Mouse (Mus musculus): Measurements from ENCODE around the gene Ttc21a.
"Not testable (repeated sequence)": the region's sequence is repeated elsewhere in the genome, so short reads cannot be mapped to it uniquely, and the experiment has no call there.

The Ttc21a gene

GRCm38 (mm10) chr9:119999636-120000035, 62.2 kb downstream of the Ttc21a start:
- DNase-seq = no peak

GRCm38 (mm10) chr9:120000761-120001160, 63.4 kb downstream of the Ttc21a start:
- DNase-seq = no peak

GRCm38 (mm10) chr9:120001945-120002725, 64.7 kb downstream of the Ttc21a start:
- DNase-seq = peak; percentile 80 to 85

- DNase-seq = no peak
These were observed 65.5 kb downstream of the Ttc21a start for GRCm38 (mm10) chr9:120002893-120003292.

- DNase-seq = no peak
These were observed 68.5 kb downstream of the Ttc21a start for GRCm38 (mm10) chr9:120005936-120006335.

- DNase-seq = no peak
These were observed 70.4 kb downstream of the Ttc21a start for GRCm38 (mm10) chr9:120007833-120008232.

- DNase-seq = no peak
These were observed 71.9 kb downstream of the Ttc21a start for GRCm38 (mm10) chr9:120009226-120009841.

GRCm38 (mm10) chr9:120009871-120010270, 72.5 kb downstream of the Ttc21a start:
- no peak for DNase-seq

GRCm38 (mm10) chr9:120010781-120011511, 73.5 kb downstream of the Ttc21a start:
- DNase-seq = peak; percentile 96 to 97

- DNase-seq = peak; percentile 57 to 70
These were observed 74.1 kb downstream of the Ttc21a start for GRCm38 (mm10) chr9:120011533-120011932.

GRCm38 (mm10) chr9:120012161-120012560, 74.8 kb downstream of the Ttc21a start:
- DNase-seq = not testable (repeated sequence)

- no peak for DNase-seq
These were observed 75.4 kb downstream of the Ttc21a start for GRCm38 (mm10) chr9:120012781-120013180.

GRCm38 (mm10) chr9:120013251-120013820, 75.9 kb downstream of the Ttc21a start:
- no peak for DNase-seq

GRCm38 (mm10) chr9:120014828-120015227, 77.4 kb downstream of the Ttc21a start:
- no peak for DNase-seq

- no peak for DNase-seq
These were observed 79.5 kb downstream of the Ttc21a start for GRCm38 (mm10) chr9:120016956-120017355.
